Mouse (Mus musculus) mouse trophoblast stem cell (cell line): ENCODE measurements around the gene Dapl1.

ENCODE experiments used
- in situ Hi-C, 2 experiments: fragments of 300-500 bp; cut with MseI, MboI; formaldehyde crosslinking; loops; 2 replicates in 1 of 2; 3 replicates in 1 of 2; pipeline ENCODE4 v1.15.1; 2025

Gene Dapl1

GRCm38 (mm10) chr2:59471051-59471948, 13.2 kb upstream of the Dapl1 start:
- in situ Hi-C loops, result no loop called here

GRCm38 (mm10) chr2:59474336-59474735, 10.1 kb upstream of the Dapl1 start:
- in situ Hi-C loops, result no loop called here

GRCm38 (mm10) chr2:59485080-59485479, 627 bp downstream of the Dapl1 start:
- in situ Hi-C loops, result no loop called here

GRCm38 (mm10) chr2:59485657-59486056, 1.2 kb downstream of the Dapl1 start:
- in situ Hi-C loops, result no loop called here

GRCm38 (mm10) chr2:59486196-59486845, 1.9 kb downstream of the Dapl1 start:
- in situ Hi-C loops, result no loop called here

- in situ Hi-C loops, result no loop called here
These were observed 3.8 kb downstream of the Dapl1 start for GRCm38 (mm10) chr2:59488235-59488634.

- in situ Hi-C loops, result no loop called here
These were observed 5.9 kb downstream of the Dapl1 start for GRCm38 (mm10) chr2:59490353-59490752.

- in situ Hi-C loops, result no loop called here
These were observed 9.1 kb downstream of the Dapl1 start for GRCm38 (mm10) chr2:59493445-59494085.

- in situ Hi-C loops, result no loop called here
These were observed 14.7 kb downstream of the Dapl1 start for GRCm38 (mm10) chr2:59499146-59499545.

- in situ Hi-C loops, result no loop called here
These were observed 15.3 kb downstream of the Dapl1 start for GRCm38 (mm10) chr2:59499717-59500116.

- in situ Hi-C loops, result no loop called here
These were observed 24.6 kb downstream of the Dapl1 start for GRCm38 (mm10) chr2:59509061-59509460.

- in situ Hi-C loops, result no loop called here
These were observed 26.0 kb downstream of the Dapl1 start for GRCm38 (mm10) chr2:59510416-59510815.

- in situ Hi-C loops, result no loop called here
These were observed 26.4 kb downstream of the Dapl1 start for GRCm38 (mm10) chr2:59510882-59511281.

GRCm38 (mm10) chr2:59520663-59521062, 36.2 kb downstream of the Dapl1 start:
- in situ Hi-C loops, result no loop called here

- in situ Hi-C loops, result no loop called here
These were observed 37.7 kb downstream of the Dapl1 start for GRCm38 (mm10) chr2:59522079-59522684.

- in situ Hi-C loops, result no loop called here
These were observed 39.1 kb downstream of the Dapl1 start for GRCm38 (mm10) chr2:59523526-59523925.

GRCm38 (mm10) chr2:59526893-59527292, 42.4 kb downstream of the Dapl1 start:
- in situ Hi-C loops, result no loop called here

GRCm38 (mm10) chr2:59529574-59530080, 45.2 kb downstream of the Dapl1 start:
- in situ Hi-C loops, result no loop called here

- in situ Hi-C loops, result no loop called here
These were observed 46.4 kb downstream of the Dapl1 start for GRCm38 (mm10) chr2:59530811-59531210.

- in situ Hi-C loops, result no loop called here
These were observed 48.5 kb downstream of the Dapl1 start for GRCm38 (mm10) chr2:59532999-59533398.

GRCm38 (mm10) chr2:59533504-59533903, 49.1 kb downstream of the Dapl1 start:
- in situ Hi-C loops, result no loop called here
